Mouse (Mus musculus) limb, embryonic 15.5 days (tissue): ENCODE data around the gene Tppp. TPM values are rescaled to one million over a fixed set of nuclear protein-coding genes. Genes with fewer than 3 reads are reported as not detected.

ENCODE experiments used
- ATAC-seq: fragments of 200-750 bp; cut with Nextera tagmentation; 2 replicates; pipeline ENCODE4 v1.8.0; 2017; ENCODE audit warnings: low read depth, moderate TSS enrichment; ENCODE audit not compliant: insufficient number of reproducible peaks, low FRiP score, low TSS enrichment
- H3K27ac ChIP-seq: fragments of 300-500 bp; sonication (generic); 2 replicates; pipeline ENCODE4 v1.5.1; 2015; ENCODE audit warnings: moderate library complexity, mild to moderate bottlenecking, inconsistent platforms
- H3K27me3 ChIP-seq: fragments of 300-500 bp; sonication (generic); 2 replicates; pipeline ENCODE4 v1.6.1; 2015; ENCODE audit warnings: inconsistent platforms
- H3K36me3 ChIP-seq: fragments of 300-500 bp; sonication (generic); 2 replicates; pipeline ENCODE4 v1.6.1; 2015; ENCODE audit warnings: inconsistent platforms
- H3K4me1 ChIP-seq: fragments of 300-500 bp; sonication (generic); 2 replicates; pipeline ENCODE4 v1.6.1; 2015; ENCODE audit warnings: inconsistent platforms
- H3K4me2 ChIP-seq: fragments of 300-500 bp; sonication (generic); 2 replicates; pipeline ENCODE4 v1.6.1; 2015; ENCODE audit warnings: mild to moderate bottlenecking, inconsistent platforms
- H3K4me3 ChIP-seq: fragments of 300-500 bp; sonication (generic); 2 replicates; pipeline ENCODE4 v1.5.1; 2015; ENCODE audit warnings: mild to moderate bottlenecking, inconsistent platforms
- H3K9ac ChIP-seq: fragments of 300-500 bp; sonication (generic); 2 replicates; pipeline ENCODE4 v1.6.1; 2015; ENCODE audit warnings: inconsistent platforms
- H3K9me3 ChIP-seq: fragments of 300-500 bp; sonication (generic); 2 replicates; pipeline ENCODE4 v1.6.1; 2016; ENCODE audit warnings: inconsistent platforms
- WGBS: fragments of 180-500 bp; shearing (Covaris S2); methylation state at CpG from one replicate; pipeline ENCODE4 v1.1.7; 2015; 5-methylcytosine and 5-hydroxymethylcytosine counted together
- polyA plus RNA-seq: library from polyadenylated mRNA; unstranded; fragments of >200 nt; fragmentation: Nextera tagmentation; extraction: Ambion mirVana; gene quantifications from 2 replicates; pipeline ENCODE4 v1.2.1, GENCODE M21; 2015

The Tppp gene
- polyA plus RNA-seq, 1 experiment from 2014 or later, result 1.8 TPM

DNA sequence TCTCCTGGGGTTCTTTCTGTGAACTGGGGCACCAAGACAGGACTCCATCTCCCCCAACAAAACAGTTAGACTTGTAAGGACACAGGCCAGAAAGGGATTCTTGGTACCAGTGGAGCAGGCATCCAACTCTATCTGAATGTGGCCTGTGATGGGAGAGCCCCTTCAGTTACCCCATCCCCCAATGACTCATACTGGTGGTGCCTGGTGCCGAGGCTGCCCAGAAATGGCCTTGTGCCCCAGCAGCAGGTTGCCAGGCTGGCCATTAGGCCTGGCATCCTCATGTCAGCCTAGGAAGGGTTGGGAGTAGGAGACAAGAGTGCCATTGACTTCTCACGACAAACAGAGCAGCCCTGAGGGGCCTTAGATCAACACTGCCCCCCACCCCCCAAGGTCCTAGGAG, 18.9 kb downstream of the Tppp start:
- Histone ChIP-seq H3K9ac (no peak overlapping the region), H3K4me3 (no peak overlapping the region), H3K27ac (no peak overlapping the region), H3K4me1 (peaks cover 9% of the 10 kb centered on the region; the same call in 1 of the 2 replicates), H3K36me3 (0 out of 2 replicates have a peak, but pooled peaks cover 2% of the 10 kb centered on the region), H3K4me2 (no peak overlapping the region), H3K27me3 (no peaks in the 10 kb centered on the region), H3K9me3 (no peaks in the 10 kb centered on the region)
- 58% methylated on average over 2 of the region's 2 CpGs for WGBS
- no peak for ATAC-seq

- Histone ChIP-seq H3K36me3 (0 out of 2 replicates have a peak, but pooled peaks cover 2% of the 10 kb centered on the region), H3K4me2 (no peak overlapping the region), H3K4me3 (no peak overlapping the region), H3K27ac (no peak overlapping the region), H3K4me1 (peaks cover 9% of the 10 kb centered on the region; the same call in 1 of the 2 replicates), H3K9me3 (no peaks in the 10 kb centered on the region), H3K9ac (no peak overlapping the region), H3K27me3 (no peaks in the 10 kb centered on the region)
- WGBS, result 71% methylated on average over 2 of the region's 2 CpGs
- ATAC-seq, result no peak
Measured at GRCm38 (mm10) chr13:74029013-74029412, 19.8 kb downstream of the Tppp start.

- ATAC-seq, result no peak
- 0 out of 2 replicates have a peak, but pooled peaks cover 2% of the 10 kb centered on the region for H3K36me3 ChIP-seq
- 0 out of 2 replicates have a peak, but pooled peaks cover 4% of the 10 kb centered on the region for H3K4me1 ChIP-seq
- H3K9ac ChIP-seq, result no peak overlapping the region
- WGBS, result 80% methylated on average over 7 of the region's 7 CpGs
- no peak overlapping the region for H3K4me3 ChIP-seq
- H3K9me3 ChIP-seq, result no peaks in the 10 kb centered on the region
- H3K4me2 ChIP-seq, result no peak overlapping the region
- no peaks in the 10 kb centered on the region for H3K27me3 ChIP-seq
- no peak overlapping the region for H3K27ac ChIP-seq
Measured at GRCm38 (mm10) chr13:74030691-74031090, 21.5 kb downstream of the Tppp start.

DNA sequence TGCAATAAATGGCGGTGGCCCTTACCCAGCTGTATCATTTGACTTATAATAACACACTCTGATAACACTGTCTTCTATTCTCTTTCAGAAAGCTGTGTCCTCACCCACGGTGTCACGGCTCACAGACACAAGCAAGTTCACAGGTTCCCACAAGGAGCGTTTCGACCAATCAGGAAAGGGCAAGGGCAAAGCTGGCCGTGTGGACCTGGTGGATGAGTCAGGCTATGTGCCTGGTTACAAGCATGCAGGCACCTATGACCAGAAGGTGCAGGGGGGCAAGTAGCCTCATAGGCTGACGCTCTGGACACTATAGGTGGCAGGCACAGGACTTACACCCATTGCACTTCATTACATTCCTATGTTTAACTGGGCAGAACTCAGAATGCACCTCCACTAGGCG, 21.9 kb downstream of the Tppp start:
- 0 out of 2 replicates have a peak, but pooled peaks cover under 1% of the 10 kb centered on the region for H3K4me1 ChIP-seq
- 0 out of 2 replicates have a peak, but pooled peaks cover 2% of the 10 kb centered on the region for H3K36me3 ChIP-seq
- H3K9ac ChIP-seq, result no peak overlapping the region
- H3K27me3 ChIP-seq, result no peaks in the 10 kb centered on the region
- no peak overlapping the region for H3K4me3 ChIP-seq
- no peak overlapping the region for H3K27ac ChIP-seq
- H3K4me2 ChIP-seq, result no peak overlapping the region
- ATAC-seq, result no peak
- no peaks in the 10 kb centered on the region for H3K9me3 ChIP-seq
- WGBS, result 81% methylated on average over 8 of the region's 8 CpGs

- H3K9me3 ChIP-seq, result no peaks in the 10 kb centered on the region
- ATAC-seq, result no peak
- H3K9ac ChIP-seq, result no peak overlapping the region
- no peak overlapping the region for H3K4me2 ChIP-seq
- H3K27me3 ChIP-seq, result no peaks in the 10 kb centered on the region
- no peaks in the 10 kb centered on the region for H3K4me1 ChIP-seq
- 57% methylated on average over 2 of the region's 2 CpGs for WGBS
- H3K4me3 ChIP-seq, result no peak overlapping the region
- peaks cover 21% of the 10 kb centered on the region for H3K36me3 ChIP-seq
- H3K27ac ChIP-seq, result no peak overlapping the region
Measured at GRCm38 (mm10) chr13:74034756-74035155, 25.5 kb downstream of the Tppp start.

- H3K27me3 ChIP-seq, result no peaks in the 10 kb centered on the region
- ATAC-seq, result no peak
- WGBS, result 92% methylated on average over 2 of the region's 2 CpGs
Measured at GRCm38 (mm10) chr13:74035776-74036175, 26.6 kb downstream of the Tppp start.

DNA sequence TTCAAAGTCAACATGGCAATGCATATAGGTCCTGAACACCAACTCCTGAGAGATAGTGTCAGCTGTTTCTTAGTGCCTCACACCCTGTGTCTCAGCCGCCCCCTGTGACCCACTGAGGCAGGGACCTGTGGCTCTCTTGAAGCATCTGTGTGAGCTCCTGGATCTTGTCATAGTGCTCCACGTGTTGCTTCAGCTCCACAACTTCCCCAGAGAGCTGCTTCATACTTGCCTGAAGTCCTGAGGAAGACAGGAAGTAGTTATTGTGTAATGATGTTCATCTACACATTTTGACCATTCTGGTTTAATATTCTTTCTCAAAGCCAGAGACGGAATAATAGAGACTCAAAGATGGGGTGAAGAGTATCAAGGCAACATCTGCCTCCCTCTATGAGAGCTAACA, 30.7 kb downstream of the Tppp start:
- WGBS, result 78% methylated on average over 3 of the region's 3 CpGs
- Histone ChIP-seq H3K4me2 (no peak overlapping the region), H3K4me1 (no peaks in the 10 kb centered on the region), H3K4me3 (no peak overlapping the region), H3K27ac (no peak overlapping the region), H3K27me3 (no peaks in the 10 kb centered on the region), H3K9me3 (no peaks in the 10 kb centered on the region), H3K9ac (no peak overlapping the region), H3K36me3 (peaks cover 45% of the 10 kb centered on the region)
- ATAC-seq, result no peak

More at GRCm38 (mm10) chr13:74035776-74036175, 26.6 kb downstream of the Tppp start:
- H3K4me2 ChIP-seq, result no peak overlapping the region
- H3K4me3 ChIP-seq, result no peak overlapping the region
- no peaks in the 10 kb centered on the region for H3K9me3 ChIP-seq
- no peak overlapping the region for H3K27ac ChIP-seq
- no peaks in the 10 kb centered on the region for H3K4me1 ChIP-seq
- H3K36me3 ChIP-seq, result peaks cover 27% of the 10 kb centered on the region
- no peak overlapping the region for H3K9ac ChIP-seq

- H3K36me3 ChIP-seq, result peaks cover 14% of the 10 kb centered on the region; the same call in 1 of the 2 replicates
- ATAC-seq, result no peak
- no peaks in the 10 kb centered on the region for H3K27me3 ChIP-seq
- 90% methylated on average over 1 of the region's 1 CpGs for WGBS
- H3K4me2 ChIP-seq, result no peak overlapping the region
- no peak overlapping the region for H3K9ac ChIP-seq
- no peaks in the 10 kb centered on the region for H3K9me3 ChIP-seq
- H3K4me1 ChIP-seq, result no peaks in the 10 kb centered on the region
- H3K4me3 ChIP-seq, result no peak overlapping the region
- no peak overlapping the region for H3K27ac ChIP-seq
Measured at GRCm38 (mm10) chr13:74056194-74056593, 47.0 kb downstream of the Tppp start.

- H3K4me3 ChIP-seq, result no peak overlapping the region
- H3K4me1 ChIP-seq, result no peaks in the 10 kb centered on the region
- H3K9ac ChIP-seq, result no peak overlapping the region
- no peaks in the 10 kb centered on the region for H3K27me3 ChIP-seq
- peaks cover 12% of the 10 kb centered on the region; the same call in 1 of the 2 replicates for H3K36me3 ChIP-seq
- no peak overlapping the region for H3K4me2 ChIP-seq
- H3K27ac ChIP-seq, result no peak overlapping the region
- 94% methylated on average over 9 of the region's 9 CpGs for WGBS
- no peaks in the 10 kb centered on the region for H3K9me3 ChIP-seq
- ATAC-seq, result no peak
Measured at GRCm38 (mm10) chr13:74058081-74058480, 48.9 kb downstream of the Tppp start.

- 3% methylated on average over 48 of the region's 48 CpGs for WGBS
- Histone ChIP-seq H3K9ac (peak within 1 kb of the TSS; percentile 75), H3K4me3 (peak within 1 kb of the TSS; percentile 87), H3K27me3 (no peaks in the 10 kb centered on the region), H3K4me2 (peak within 1 kb of the TSS; percentile 52), H3K4me1 (no peaks in the 10 kb centered on the region), H3K9me3 (no peaks in the 10 kb centered on the region), H3K36me3 (peaks cover 9% of the 10 kb centered on the region; the same call in 1 of the 2 replicates), H3K27ac (peak within 1 kb of the TSS; percentile 92)
- peak; percentile 94 for ATAC-seq
Measured at GRCm38 (mm10) chr13:74061613-74062377, 52.6 kb downstream of the Tppp start, which contains the start of gene Cep72. Gene Cep72, minus strand, starts transcription at chr13:74062299.

DNA sequence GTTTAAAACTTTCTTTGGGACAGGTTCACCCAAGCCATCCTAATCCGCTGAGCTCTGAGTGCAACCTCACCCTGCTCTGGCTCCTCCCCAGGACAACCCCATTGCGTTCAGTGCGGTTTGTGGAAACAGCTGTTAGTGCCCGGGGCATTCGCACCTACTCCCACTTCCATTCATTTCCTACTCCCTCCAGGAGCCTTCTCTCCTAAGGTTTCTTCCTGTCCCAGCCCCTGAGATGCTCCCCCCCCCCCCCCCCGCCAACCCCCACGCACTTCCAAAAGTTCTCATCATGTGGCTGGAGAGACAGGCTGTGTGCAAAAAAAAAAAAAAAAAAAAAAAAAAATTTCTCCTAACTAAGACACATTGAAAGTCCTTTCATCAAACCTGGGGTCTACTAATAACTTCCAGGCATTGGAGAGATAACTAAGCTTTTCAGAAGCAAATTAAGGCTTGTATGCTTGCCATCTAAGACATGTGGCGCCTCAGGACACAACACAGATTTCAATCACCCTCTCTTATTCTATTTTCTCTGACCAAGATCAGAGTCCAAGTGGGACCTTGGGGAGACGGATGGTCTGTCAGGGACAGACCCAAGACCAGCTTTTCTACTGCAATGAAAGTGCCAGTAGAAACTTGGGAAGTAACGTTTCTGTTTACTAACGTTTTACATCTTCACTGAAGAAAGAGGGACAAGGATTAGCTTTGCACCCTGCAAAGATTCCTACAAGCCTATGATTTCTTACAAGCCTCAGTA, 53.3 kb downstream of the Tppp start:
- no peak overlapping the region; the same call in 1 of the 2 replicates for H3K27ac ChIP-seq
- WGBS, result 27% methylated on average over 9 of the region's 11 CpGs

More for the DNA sequence above, 53.3 kb downstream of the Tppp start:
- Histone ChIP-seq H3K4me1 (no peaks in the 10 kb centered on the region), H3K4me2 (peak overlapping the region; percentile 52), H3K27me3 (no peaks in the 10 kb centered on the region), H3K9me3 (no peaks in the 10 kb centered on the region), H3K9ac (peak overlapping the region; percentile 75; the same call in 1 of the 2 replicates), H3K36me3 (peaks cover 6% of the 10 kb centered on the region; the same call in 1 of the 2 replicates), H3K4me3 (peak overlapping the region; percentile 87)
- no peak for ATAC-seq
